Mouse (Mus musculus): ENCODE results near the gene Cox4i2.

Gene Cox4i2

GRCm38 (mm10) chr2:152771571-152771970 is 17.6 kb downstream of the Cox4i2 start:
- peak; percentile 56 for DNase-seq

DNA sequence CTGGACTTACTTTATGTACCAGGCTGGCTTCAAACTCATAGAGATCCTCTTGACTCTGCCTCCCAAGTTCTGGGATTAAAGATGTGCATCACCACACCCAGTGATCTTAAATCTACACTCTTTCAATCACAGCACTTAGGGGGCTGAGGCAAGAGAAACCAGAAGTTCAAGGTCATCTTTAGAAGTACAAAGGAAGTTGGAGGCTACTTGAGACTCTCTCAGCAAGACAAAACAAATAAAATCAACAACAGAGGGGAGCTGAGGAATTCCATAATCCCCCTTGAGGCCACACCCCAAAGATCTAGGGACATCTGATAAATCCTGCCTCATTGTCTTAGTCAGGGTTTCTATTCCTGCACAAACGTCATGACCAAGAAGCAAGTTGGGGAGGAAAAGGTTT is 18.3 kb downstream of the Cox4i2 start:
- no peak for DNase-seq

DNA sequence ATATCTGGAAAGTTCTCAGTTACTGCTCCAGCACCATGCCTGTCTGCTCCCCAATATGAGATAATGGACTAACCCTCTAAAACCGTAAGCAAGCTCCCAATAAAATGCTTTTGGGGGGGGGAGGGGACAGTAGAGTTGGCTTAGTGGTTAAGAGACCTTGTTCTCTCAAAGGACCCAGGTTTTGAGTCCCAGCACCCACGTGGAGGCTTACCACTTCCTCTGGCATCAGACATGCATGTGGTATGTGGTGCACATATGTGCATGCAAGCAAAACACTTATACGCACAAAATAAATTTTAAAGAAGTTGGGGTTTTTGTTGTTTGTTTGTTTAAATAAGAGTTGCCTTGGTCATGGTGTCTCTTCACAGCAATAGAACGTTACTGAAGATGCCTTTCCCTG is 21.4 kb downstream of the Cox4i2 start:
- no peak for DNase-seq

- DNase-seq = no peak
Measured at GRCm38 (mm10) chr2:152776019-152776418, 22.0 kb downstream of the Cox4i2 start.

DNA sequence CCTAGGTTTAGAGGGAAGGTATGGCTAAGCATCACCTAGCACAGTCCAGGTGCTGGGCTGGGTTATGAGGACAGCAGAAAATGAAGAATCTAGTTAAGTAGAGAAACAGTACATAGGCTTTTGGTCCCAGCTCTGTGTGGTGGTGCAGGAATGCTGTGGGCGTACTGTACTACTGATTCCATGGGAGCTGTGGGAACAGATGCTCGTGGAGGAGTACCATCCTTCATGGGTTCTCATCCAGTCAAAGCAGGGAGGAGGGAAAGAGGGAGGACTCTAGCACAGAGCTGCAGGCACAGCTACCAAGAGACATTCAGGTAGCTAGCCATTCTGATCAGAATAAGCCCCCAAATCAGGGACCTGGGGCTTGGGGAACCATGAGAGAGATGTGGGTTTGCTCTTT is 22.5 kb downstream of the Cox4i2 start:
- DNase-seq = no peak

- no peak for DNase-seq
Measured at GRCm38 (mm10) chr2:152777081-152777480, 23.1 kb downstream of the Cox4i2 start.

- DNase-seq = no peak
Measured at GRCm38 (mm10) chr2:152780466-152780865, 26.5 kb downstream of the Cox4i2 start.

GRCm38 (mm10) chr2:152781031-152781711 is 27.2 kb downstream of the Cox4i2 start:
- peak; percentile 55 for DNase-seq

DNA sequence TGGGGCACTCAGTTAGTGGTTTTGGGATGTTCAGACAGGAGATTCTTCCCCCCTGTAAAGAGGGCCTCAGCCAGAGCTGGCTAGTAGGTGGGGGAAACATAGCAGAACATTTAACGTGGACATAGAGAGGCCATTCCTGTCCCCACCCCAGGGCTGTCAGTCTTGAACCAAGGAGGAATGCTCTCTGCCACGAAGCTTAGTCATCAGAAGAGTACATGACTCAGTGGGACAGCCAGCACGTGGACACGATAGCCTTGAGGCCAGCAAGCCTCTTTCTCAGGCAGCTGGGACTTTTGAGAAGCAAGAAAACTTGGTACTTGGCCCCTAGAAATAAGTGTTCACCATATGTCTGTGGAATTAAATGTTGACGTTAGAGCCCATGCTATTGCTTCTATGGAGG is 28.7 kb downstream of the Cox4i2 start:
- DNase-seq = no peak

- no peak for DNase-seq
Measured at GRCm38 (mm10) chr2:152783241-152783640, 29.3 kb downstream of the Cox4i2 start.

GRCm38 (mm10) chr2:152784640-152785039 is 30.7 kb downstream of the Cox4i2 start:
- no peak for DNase-seq

DNA sequence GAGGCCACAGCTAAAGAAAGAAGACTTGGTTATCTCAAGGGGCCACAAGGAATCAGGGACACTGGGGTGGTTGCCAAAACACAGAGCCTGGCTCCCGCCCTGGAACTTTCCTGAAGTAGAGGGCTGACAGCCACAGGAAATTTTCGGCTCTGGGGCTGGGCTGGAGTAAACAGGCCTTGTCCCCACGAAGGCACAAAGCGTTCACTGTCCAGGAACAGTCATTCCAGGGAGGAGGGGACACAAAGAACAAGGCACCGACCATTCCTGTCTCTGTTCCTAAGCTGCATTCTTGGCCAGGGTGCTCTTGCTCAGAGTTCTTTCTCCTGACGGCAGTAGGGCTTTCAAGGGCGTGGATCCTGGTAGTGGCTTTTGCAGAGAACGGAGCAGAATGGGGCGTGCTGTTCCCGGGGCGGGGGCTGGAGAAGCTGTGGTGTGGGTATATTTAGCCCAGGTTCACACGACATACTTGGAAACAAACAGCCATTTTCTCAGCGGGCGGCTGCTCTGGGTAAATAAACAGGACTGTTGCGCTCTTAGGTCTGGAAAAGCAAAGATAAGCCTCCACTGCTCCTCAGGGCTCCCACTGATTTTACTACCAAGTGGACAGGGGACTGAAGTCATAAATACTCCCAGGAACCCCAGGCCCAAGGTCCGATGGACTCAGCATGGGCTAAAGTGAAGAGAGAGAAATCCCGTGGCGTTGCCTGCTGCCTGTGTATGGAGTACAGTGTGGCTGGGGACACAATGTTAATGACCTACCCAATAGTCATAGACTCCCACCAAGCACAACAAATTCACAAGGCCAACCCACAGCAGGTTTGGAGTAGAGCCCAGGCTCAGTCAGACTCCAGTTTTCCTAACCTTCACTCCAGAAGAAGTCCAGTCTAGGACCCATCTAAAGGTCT is 31.7 kb downstream of the Cox4i2 start:
- DNase-seq = peak; percentile 81

DNA sequence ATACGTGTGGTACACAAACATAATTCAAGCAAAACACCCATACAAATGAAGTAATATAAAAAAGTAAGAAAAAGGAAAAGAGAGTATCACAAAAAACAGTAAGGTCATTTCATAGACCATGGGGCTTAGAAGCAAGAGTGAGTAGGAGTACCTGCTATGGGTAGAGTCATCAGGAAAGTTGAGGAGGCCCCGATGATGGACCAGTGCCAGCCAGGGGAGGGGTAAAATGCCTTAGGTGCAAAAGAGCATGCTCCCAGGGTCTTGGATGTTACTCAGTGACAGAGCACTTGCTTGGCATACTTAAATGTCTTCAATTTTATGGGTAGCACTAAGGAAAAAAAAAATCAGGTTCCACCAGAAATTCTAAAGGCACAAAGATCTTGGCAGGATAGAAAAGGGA is 33.2 kb downstream of the Cox4i2 start:
- peak; percentile 77 for DNase-seq

DNA sequence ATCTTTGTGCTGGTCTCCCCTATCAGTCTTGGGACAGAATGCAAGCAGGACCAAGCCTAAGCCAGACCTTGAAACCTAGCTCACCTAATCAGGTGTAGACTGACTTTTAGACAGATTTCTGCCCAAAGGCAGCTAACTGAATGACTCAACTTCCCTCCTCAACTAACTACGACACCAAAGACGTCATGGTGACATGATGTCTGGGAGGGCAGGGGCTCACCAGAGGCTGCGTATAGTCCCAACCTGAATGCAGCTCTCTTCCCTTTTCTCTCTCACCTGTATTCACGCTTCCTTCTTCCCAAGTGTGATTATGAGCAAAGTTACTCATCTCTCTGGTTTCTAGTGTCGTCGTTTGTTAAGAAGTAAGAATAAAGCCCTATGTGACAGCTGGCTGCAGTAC is 33.6 kb downstream of the Cox4i2 start:
- no peak for DNase-seq

DNA sequence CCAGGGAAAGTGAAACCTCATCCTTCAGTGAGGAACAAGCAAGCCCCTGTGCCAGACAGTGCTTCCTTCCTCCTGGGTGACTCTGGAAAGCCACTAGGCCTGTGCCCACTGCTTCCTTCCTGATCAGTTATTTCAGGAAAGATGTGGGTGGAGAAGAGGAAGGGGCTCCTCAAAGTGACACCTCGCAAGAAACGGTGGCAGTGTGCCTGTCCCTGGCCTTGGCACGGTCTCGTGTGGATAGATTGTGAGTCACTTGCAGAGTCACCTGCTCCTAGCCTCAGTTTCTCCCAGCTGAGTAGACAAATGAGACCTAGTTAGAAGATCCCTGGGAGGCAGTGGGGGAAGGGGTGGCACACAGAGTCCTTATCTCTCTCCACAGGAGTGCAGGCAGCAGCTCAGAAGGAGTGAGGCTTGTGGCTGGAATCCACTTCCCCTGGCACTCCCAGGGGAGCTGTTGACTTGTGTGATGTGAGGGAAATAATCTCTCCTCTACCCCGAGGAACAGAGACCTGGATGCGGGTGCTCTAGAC is 35.0 kb downstream of the Cox4i2 start:
- DNase-seq = peak; percentile 48

DNA sequence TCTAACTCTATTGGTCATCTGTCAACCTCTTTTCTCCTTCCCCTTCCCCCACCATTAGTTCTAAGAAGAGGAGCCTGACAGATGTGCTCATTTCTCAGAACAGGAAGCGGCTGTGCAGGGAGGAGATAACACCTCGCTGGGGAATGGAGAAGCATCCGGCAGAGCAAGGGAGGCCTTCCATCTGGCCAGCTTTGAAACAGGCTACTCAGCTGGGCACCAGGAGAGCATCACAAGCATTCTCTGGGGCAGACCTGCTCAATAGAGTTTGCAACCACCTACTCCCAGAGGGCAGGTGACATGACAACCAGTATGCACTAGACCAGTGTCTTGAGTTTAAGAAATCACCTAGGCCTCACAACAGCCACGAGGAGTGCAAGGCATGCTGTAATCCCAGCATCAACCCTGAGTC is 35.6 kb downstream of the Cox4i2 start:
- peak; percentile 60 for DNase-seq

GRCm38 (mm10) chr2:152792461-152792860 is 38.5 kb downstream of the Cox4i2 start:
- DNase-seq = peak; percentile 53

- no peak for DNase-seq
Measured at GRCm38 (mm10) chr2:152793381-152793780, 39.4 kb downstream of the Cox4i2 start.

- peak; percentile 31 for DNase-seq
Measured at GRCm38 (mm10) chr2:152794281-152794827, 40.4 kb downstream of the Cox4i2 start.

DNA sequence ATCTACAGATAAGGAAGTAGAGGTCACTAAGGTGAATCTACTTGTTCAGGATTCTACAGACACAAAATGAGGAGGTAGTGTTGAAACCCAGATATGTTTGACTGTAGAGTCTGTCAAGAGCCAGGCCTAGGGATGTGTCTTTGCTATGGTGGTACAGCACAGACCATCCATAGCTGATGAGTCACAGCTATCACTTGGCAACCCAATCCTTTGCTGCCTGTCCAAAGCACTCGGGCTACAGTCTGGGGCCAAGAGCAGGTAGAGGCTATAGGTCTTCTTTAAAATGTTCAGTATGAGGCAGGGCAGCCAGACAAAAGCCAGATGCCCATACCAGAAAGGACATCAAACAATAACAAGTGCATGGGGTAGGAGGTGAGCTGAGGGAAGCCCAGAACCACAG is 43.6 kb downstream of the Cox4i2 start:
- DNase-seq = no peak

- DNase-seq = no peak
Measured at GRCm38 (mm10) chr2:152799954-152800761, 46.2 kb downstream of the Cox4i2 start.

- no peak for DNase-seq
Measured at GRCm38 (mm10) chr2:152800762-152801113, 46.8 kb downstream of the Cox4i2 start.

GRCm38 (mm10) chr2:152802303-152802702 is 48.3 kb downstream of the Cox4i2 start:
- DNase-seq = peak; percentile 41
